Mouse (Mus musculus) gastrocnemius, postnatal 25 days (tissue): Measurements from ENCODE around the gene Mvb12b. TPM values are rescaled to one million over a fixed set of nuclear protein-coding genes. Genes with fewer than 3 reads are reported as not detected.

ENCODE experiments used
- DNase-seq: peaks from one replicate; pipeline ENCODE4 v3.0.0; 2022
- total RNA-seq, 2 experiments: library from RNA; stranded (reverse); gene quantifications; 1 replicate in 1 of 2; 2 replicates in 1 of 2; pipeline ENCODE4 v1.2.3; 2021

The Mvb12b gene
- total RNA-seq, 2 experiments from 2014 or later = 18.6 to 23.0 TPM

DNA sequence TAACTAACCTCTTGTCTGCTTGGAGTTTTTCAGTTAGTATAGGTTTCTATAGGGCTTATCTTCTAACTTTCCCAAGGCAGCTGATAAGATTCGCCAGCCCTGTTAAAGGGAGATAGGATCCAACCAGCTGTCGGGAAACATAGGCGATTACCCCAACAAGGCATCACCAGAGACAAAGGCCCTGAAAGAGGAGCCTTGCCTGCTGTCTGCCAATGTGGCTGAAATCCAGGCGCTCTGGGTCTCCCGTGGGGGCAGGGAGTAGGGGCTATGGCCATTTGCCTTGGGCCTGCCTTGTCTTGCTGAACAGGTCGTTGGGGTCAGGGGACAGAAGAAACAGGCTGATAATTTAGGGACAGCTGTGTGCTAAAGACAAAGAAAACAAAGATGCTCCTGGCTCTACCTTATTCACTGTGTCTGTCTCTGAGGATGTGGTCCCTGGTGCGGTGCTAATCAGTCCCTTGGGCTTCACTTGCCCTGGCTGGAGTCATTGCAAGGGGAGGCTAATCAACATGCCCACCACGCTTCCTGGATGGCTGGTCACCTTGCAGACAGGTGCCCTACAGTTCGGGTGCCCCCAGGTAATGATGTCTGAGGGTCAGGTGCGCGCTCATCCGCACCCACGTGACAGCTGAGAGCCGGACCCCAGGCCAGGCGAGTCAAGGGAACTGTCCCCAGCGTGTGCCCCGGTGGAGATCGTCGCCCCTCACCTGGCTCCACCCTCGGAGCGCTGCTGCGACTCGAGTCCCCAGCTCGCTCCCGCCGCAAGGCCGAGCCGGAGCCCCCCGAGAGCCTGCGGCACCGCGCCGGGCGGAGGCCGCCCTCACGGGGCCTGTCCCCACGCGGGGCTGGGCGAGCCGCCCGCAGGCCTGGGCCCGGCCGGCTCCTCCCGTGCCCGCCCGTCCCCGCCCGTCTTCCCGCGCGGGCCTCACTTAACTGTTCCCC, 1.1 kb downstream of the Mvb12b start:
- peak; percentile 51 for DNase-seq

DNA sequence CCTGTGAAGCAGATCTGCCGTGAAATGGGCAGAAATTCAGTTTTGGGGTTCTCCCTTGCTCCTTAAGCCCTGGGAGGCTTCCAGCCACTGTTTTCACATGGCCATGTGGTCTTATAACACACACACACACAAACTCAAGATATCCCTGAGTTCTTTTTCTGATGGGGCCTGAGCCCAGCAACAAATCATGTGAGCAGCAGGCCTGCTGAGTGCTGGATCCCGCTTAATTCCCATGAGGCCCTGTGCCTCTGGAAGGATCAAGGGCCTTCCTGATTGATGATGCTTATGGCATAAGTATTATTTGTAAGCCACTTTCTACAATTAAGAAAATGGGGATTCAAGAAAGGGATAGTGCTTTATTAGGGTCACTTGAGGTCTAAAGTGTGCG, 2.5 kb downstream of the Mvb12b start:
- DNase-seq = no peak

DNA sequence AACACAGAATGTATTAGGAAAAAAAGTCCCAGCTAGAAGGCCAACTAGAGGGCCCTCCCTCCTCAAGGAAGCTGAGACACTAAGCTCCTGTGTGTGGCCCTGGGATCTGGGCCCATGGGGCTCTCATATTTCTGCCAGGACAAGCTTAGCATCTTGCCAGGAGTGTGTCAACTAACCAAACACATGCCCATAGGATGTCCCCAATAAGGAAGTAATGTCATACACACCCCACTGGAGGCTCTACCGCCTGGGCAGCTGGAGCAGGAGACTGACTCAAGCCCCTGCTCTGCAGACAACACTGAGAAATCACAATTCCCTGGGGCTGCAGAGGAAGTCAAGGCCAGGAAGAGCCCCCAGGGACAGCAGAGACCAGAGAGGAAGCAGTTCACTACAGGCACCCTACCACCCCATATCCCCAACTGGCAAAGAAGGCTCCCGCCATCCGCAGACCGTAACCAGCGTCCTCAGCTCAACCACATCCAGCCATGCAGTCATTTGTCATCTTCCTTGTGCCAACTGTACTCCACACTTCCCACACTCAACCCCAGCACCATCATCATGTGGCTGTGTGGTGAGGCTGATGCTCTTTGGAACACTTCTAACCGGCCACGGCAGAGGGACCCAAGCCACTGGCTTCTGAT, 3.0 kb downstream of the Mvb12b start:
- DNase-seq = peak; percentile 74

DNA sequence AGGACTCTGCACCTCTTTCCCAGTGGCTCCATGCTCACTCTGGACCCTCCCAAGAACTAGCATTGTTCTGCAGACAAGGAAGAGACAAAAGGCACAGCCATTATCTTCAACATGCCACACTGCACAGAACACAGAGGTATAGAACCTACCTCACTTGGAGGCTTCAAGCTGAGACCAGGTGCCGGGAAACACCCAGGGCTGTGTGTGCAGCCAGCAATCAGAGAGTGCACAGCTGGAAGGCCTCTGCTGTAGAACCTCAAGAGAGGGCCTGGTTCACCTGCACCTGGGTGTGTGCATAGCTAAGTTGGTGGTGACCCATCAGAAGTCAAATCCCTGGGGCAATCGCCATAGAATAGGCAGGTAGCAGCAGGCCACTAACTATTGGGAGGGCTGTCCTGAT, 8.5 kb downstream of the Mvb12b start:
- no peak for DNase-seq

DNA sequence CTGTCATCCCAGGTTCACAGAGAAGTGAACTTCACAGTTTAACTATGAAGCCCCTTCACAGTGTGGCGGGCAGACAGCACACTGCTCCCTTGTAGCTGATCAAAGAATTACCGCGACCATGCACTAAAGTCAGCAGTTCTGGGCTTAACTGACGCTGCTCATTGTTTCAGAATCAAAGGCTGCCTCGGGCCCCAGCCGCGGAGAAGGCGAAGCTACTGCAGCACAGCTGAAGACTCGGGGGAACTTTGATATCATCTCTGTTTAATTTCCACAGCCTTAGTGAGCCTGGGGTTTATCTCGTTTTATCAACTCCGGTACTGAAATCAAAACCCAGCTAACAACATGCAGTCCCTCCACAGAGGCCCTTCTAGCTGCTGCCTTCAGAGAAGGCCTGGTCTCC, 9.3 kb downstream of the Mvb12b start:
- DNase-seq = no peak

DNA sequence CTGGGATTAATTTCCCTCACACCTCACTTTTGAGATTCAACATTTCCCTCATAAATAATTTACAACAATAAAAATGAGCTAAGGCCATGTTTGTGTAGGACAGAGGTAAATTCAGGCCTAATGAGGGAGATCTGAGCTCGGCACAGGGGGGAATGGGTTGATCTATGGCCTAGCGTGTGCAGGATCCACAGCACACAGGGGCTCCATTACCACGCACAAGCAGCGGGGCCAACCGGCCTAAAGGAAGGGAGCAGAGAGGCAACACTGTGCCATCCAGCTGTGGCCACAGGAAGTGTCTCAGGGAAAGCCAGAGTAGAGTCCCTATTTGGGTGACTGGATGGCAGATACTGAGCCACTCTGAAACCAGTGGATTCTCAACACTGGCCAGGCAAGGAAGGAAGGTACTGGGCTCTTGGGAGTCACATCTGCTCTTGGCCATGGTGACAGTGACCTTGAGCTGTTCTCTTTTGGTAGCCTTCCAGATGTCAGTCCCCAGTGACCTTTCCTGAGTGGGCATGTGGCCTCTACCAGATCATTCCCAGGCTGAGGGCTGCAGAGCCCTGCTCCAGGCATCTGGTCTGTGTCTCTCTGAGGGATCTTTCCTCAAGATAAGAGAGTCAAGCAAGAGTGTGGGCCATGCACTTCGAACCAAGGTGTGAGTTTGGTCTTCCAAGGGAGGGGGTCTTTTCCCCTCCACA, 9.9 kb downstream of the Mvb12b start:
- no peak for DNase-seq

DNA sequence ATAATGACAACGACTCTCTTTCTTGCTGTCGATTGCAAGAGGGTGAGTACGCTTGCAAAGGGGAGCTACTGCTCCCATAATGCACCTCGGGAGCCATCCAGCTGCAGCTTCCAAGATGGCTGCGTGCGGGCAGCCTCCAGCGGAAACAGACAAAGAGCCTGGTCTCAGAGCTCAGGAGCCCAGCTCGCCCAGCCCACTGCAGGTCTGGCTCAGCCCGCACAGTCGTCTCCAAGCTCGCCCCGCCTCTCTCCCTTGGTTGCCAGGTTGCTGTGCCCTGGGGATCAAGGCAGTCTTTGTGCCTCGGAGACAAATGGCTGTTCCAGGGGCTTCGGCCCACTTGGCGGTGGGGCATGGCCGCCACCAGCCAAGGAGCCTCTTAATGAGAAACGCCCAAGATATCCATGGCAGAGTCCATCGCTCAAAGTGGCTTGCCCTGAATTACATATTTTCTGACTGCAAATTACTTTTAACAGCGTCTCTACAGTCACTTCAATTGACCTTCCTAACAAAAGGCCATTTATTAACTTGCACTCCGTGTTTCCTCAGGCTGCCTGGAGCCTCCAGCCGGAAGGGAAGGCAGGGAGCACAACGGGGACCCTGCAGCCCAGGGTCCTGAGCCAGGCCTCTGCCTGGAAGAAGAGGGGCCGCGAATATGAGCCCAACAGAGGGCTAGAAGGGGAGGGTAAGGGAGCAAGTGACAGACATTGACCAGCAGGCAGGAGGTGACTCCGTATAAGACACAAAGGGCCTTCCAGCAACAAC, 11.0 kb downstream of the Mvb12b start:
- DNase-seq = peak; percentile 52

DNA sequence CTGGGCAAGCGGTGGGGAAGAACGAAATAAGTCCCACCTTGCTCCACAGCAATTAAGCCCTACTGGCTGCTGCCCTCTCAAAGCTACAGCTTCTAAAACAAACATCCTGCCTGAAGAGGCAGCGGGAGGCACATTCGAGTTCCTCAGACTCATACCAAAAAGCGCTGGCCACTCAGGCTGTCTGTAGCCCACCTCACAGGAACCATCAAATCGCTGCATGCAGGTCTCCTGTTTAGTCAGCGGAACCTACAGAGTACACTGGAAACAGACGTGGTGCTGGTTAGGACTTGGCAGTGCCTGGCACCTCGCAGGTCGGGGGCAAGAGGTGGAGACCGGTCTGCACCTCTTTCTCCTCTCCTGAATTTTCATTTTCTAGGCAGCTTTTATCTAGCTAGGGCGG, 12.2 kb downstream of the Mvb12b start:
- DNase-seq = no peak

DNA sequence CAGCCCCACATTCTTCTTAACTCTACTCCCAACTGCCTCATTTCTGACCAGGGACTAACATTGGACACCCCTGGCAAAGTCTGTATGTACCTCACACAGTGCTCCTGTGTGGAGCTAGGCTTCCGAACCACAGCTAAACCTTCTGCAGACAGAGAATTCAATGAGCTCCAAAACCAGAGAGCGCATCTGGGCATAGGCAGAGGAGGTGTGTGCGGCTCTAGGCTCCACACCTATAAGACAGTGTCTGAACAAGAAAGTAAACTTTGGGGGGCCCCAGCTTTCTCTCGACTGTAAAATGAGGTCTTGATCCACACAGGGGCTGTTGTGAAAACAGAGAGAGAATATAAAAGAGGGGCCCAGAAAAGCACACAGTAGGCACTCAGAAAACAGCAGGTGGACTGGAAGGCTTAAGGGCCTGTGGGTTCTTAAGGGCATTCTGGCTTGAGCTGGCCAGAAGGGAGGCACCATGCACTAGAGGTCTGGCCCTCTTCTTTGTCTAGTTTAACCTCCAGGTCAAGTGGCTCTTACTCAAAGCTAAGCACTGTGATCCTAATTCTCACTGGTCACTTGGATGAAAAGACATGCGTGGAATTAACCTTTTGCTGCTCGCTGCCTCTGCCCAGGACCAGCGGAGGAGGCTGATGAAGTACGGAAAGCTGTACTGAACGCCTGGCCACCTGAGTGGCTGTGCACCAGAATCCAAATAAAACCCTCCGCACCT, 12.7 kb downstream of the Mvb12b start:
- no peak for DNase-seq

DNA sequence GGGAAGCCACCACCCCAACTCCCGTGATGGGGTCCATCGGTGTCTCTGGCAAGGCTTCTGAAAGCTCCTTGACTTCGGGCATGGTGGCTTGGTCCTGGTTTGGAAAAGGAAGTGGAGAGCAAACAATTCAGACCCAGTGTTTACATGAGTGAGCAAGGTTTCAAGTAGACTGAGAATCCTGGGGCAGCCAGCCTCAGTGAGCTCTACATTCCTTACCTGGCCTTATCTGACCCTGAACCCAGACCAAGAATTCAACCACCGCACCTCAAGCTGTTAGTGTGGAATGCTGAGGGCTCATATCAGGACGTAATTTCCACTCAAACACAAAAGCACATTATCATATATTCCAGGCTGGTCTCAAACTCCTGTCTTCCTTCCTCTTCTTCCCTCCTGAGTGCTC, 13.4 kb downstream of the Mvb12b start:
- DNase-seq = no peak

DNA sequence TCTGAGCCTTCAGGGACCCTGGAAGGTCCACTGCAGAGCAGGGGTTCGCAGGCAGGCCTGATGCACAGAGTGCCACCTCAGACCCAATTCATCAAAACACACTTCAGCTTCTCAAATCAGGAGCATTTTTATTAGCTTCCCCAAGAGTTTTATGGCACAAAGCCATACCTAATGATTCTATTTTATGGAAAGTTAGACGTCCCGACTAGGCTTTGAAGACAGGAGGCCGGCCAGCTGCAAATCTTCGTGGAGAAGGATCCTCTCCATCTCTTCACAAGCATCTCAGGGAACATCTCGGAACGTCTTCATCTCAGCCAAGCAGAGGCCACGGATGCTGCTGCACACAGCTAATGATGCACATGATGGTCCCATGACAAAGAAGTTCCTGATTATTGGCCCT, 14.2 kb downstream of the Mvb12b start:
- no peak for DNase-seq

DNA sequence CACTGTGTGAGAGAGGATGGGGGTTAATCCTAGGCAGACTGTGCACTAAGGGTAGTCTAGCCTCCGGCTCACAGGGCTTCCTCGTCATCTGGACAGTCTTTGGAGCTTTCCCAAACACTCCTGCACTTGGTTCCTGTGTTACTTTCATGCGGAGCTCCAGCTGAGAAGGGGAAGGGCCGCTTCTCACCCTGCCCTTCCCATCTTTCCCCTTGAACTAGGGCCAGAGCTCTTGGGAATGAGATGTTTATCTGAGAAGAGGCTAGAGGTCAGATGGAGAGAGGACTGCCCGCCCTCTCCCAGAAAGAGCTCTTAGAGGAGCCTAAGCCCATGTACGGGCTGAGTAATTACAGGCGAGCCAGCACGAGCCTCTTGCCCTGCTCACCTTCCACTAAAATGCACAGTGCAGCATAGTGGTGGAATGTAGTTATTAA, 14.9 kb downstream of the Mvb12b start:
- DNase-seq = no peak

DNA sequence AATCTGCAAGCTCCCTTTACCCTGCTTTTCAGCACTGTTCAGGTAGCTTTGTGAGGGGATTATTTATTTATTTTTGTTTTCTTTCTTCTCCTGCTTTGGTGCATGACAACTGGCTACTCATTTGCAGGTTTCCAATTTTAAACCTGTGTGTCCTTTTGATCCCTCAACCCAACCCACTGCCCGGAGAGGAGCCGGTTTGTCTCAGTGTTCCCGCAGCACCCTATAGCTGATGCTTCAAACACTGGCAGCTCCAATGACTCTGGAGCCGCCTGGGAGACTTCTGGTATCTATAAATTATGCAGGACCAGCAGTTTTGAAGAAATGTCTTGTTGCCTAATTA, 16.6 kb downstream of the Mvb12b start:
- DNase-seq = no peak

DNA sequence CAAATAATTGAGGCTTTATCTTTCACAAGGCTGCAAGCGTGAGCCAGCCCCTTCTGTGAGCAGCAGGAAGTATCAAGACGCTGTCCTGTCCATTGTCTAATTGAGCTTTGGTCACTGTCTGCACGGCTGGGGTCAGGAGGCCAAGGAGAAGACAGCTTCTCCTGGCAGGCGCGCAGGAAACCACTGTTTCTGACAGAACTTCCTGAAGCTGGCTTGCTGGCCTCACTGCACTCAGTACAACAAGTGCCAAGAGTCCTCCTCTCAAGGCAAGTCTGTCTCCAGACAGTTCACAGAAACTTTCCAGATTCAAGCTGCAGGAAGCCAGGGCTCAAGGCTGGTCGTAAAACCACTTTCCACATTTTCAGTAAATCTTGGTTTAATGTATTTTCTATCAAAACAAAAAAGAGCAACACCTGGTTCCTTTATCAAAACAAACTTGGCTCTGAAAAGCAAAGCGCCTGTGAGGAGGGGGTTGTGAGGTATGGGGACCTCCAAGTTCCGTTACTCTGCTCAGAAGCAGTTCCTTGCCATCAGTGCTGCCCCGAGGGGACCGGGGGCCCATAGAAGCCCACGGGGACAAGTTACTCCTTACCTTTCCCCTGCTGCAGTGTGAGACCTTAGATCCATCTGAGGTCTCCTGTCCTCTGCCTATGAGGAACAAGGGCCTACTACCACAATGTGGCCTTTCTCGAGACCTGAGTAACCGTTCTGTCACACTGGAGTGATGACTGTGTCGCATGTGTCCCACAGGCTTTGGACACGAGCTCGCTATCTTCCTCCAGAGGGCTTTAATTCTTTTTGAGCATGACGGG, 17.2 kb downstream of the Mvb12b start:
- peak; percentile 68 for DNase-seq

DNA sequence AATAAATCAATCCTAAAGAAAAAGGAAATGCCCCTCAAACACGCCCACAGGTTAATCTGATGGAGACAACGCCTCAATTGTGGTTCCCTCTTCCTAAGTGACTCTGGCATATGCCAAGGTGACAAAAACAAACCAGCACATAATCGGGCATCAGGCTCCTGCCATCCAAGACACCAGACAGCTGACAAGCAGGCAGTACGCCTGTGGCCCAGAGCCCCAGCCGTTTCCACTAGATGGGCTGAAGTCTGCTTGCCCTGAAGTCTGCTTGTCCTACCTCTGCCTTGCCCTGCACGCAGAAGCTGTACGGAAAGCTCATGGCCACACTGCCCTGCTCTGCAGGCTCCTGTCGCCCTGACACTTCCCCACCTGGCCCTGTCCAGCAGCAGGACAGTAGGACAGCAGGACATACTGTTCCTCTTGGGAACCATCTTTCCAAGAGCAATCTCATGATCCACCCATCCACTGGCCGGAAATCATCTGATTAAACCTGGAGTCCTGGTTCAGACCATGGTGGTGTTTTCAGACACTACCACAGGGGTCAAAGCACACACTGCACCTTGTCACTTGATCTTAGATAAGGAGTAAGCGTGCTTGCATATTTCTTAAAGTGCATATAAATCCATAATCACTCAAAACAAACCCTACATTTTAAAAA, 17.9 kb downstream of the Mvb12b start:
- no peak for DNase-seq

DNA sequence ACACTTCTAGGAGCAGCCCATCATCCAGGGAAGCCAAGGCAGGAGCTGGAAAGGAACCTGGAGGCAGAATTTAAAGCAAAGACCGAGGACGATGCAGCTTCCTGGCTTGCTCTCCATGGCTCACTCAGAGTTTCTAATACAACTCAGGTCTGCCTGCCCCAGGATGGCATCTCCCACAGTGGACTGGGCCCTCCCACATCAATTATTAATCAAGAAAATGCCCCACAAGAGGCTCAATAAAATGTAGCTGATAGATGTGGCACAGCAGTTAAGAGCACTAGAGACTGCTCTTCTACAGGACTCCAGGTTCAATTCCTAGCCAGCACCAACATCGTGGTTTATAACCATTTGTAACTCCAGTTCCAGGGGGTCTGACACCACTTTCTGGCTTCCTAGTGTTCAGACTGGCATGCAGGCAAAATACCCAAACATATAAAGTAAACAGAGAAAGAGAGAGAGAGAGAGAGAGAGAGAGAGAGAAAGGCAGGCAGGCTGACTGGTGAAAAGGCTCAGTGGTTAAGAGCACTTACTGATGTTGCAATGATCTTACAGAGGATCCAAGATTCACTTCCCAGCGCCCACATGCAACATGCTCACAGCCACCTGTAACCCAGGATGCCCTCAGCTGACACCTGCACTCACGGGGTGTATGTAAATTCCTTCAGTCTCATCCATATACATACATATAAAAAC, 18.6 kb downstream of the Mvb12b start:
- no peak for DNase-seq

DNA sequence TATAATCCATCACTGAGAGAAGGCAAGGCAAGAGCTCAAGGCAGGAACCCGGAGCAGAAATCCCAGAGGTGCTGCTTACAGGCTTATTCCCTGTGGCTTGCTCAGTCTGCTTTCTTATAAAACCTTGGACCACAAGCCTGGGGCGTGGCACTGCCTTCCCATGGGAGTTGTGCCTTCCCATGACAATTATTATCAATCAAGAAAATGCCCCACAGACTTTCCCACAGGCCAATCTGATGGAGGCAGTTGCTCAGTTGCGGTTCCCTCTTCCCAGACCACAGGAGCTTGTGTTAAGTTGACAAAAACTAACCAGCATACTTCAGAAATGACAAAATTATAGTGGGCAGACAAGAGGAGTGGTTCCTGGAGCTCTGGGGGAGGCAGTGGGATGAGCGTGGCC, 19.4 kb downstream of the Mvb12b start:
- DNase-seq = no peak

DNA sequence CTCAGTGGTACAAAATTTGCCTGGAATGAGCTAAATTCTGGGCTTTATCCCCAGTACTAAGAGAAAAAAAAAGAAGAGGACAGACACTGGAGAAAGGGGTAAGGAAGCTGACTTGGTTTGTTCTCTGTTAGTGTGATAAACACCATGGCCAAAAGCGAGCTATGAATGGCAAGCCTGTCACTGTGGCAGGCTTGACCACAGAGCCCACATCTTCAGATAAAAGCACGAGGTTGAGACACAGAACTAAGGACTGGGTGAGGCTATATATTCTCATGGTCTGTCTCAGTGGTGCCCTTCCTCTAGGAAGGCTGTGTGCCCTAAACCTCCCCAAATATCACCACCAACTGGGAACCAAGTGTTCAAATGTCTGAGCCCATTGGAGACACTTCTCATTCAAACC, 31.0 kb downstream of the Mvb12b start:
- DNase-seq = no peak
